8 mouse cellular contexts compared by ENCODE assay signal in the genomic region with DNA sequence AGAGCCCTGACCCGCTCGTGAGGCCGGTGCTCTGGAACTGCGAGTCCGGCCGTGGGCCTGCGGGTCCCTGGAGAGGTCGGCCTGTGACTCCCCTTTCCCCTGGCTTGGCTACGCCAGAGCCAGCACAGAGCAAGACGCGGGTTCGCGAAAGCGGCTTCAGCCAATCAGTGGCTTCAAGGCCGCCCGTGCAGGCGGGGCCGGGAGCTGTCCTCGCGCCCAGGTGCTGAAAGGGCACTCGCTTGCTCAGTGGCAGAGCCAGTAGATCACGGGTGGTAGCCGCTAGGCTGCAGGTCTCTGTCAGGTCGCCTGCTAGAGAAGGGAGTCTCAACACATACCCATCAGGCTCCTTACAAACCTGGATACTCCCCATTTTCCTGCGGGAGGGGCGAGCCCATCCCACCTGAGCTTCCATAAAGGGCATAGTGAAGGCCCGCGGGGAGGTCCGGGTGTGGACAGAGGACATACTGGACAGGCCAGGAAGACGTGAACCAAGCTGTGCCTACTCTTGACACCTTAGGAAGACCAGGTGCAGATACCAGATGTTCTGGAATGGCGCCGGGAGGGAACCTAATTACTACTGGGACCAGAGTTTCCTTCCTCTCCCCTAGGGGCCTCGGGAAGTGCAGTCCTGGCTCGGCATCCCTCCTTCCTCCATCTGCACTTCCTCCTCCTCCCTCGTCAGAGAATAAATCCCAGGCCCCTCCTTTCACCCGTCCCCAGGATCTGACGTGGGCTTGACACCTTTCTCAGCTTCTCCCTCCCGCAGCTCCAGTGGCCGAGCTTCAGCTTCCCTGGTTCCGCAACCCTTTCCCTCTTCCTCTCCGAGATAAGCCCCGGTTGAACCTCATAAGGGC. TPM values are rescaled to one million over a fixed set of nuclear protein-coding genes. Genes with fewer than 3 reads are reported as not detected.
A peak's percentile ranks its signal among the peaks of the same experiment; 100 is the strongest.
DNase-seq lines count a peak whose midpoint lies in the region; ATAC-seq and TF ChIP-seq lines count a peak whose summit lies in the region.

Gene Sez6l2 (plus strand): TSS at position 771 of the 854 bp plus-strand sequence.

- 0 out of 2 replicates have a peak within 1 kb of the TSS, but pooled peaks have one; percentile 22 for H3K9ac ChIP-seq in embryonic facial prominence, embryonic 11.5 days (replicated peaks; ENCODE audit: low read length)
- H3K9ac ChIP-seq in limb, embryonic 13.5 days: peak within 1 kb of the TSS; percentile 26
- peak within 1 kb of the TSS; percentile 71 for H3K9ac ChIP-seq in midbrain, embryonic 16.5 days (ENCODE audit: low read depth, low read length)

- ATAC-seq in embryonic facial prominence, embryonic 11.5 days (replicated peaks; ENCODE audit: insufficient number of reproducible peaks, low FRiP score, low TSS enrichment, low read depth): peak; percentile 91
- peak; percentile 88 for ATAC-seq in limb, embryonic 13.5 days (ENCODE audit: low FRiP score, low read depth)
- peak; percentile 93 for ATAC-seq in midbrain, embryonic 16.5 days

- WGBS in embryonic facial prominence, embryonic 11.5 days: under 1% methylated on average over 42 of the region's 42 CpGs
- WGBS in limb, embryonic 13.5 days: under 1% methylated on average over 42 of the region's 42 CpGs
- WGBS in midbrain, embryonic 16.5 days: under 1% methylated on average over 42 of the region's 42 CpGs
- 3% methylated on average over 42 of the region's 42 CpGs for WGBS in spleen, adult 2 months

- peak within 1 kb of the TSS; percentile 88 for H3K4me2 ChIP-seq in embryonic facial prominence, embryonic 11.5 days (ENCODE audit: low read depth, low read length)
- H3K4me2 ChIP-seq in limb, embryonic 13.5 days (replicated peaks): peak within 1 kb of the TSS; percentile 100
- H3K4me2 ChIP-seq in midbrain, embryonic 16.5 days (ENCODE audit: low read length): peak within 1 kb of the TSS; percentile 78

- H3K27ac ChIP-seq in embryonic facial prominence, embryonic 11.5 days (replicated peaks; ENCODE audit: low read depth, low read length): no peak within 1 kb of the TSS
- H3K27ac ChIP-seq in limb, embryonic 13.5 days: no peak within 1 kb of the TSS
- peak within 1 kb of the TSS; percentile 93 for H3K27ac ChIP-seq in midbrain, embryonic 16.5 days (ENCODE audit: low read length)
- H3K27ac ChIP-seq in spleen, adult 2 months (ENCODE audit: insufficient read depth, low read length): no peak within 1 kb of the TSS

- no peak for TF ChIP-seq POLR2A in spleen, adult 2 months (IDR thresholded peaks at IDR 0.05; ENCODE audit: low read depth, low read length)

- DNase-seq in 3T3-L1 (ENCODE audit: low read depth, low spot score): peak; percentile 64
- peak; percentile 95 for DNase-seq in adrenal gland, postnatal 25 days
- DNase-seq in embryonic facial prominence, embryonic 11.5 days (ENCODE audit: low spot score): peak; percentile 95
- peak; percentile 79 to 91 for DNase-seq in heart, adult 18-20 months
- peak; percentile 90 for DNase-seq in kidney, adult 18-20 months
- DNase-seq in spleen, adult 2 months (ENCODE audit: low read depth in 1 of 2, low spot score in 2 of 2): peak; percentile 45 to 79

- H3K4me1 ChIP-seq in embryonic facial prominence, embryonic 11.5 days (ENCODE audit: control insufficient read depth, insufficient read depth, low read length): peaks cover 2% of the 10 kb centered on the region; the same call in 1 of the 2 replicates
- H3K4me1 ChIP-seq in limb, embryonic 13.5 days: peaks cover 26% of the 10 kb centered on the region
- peaks cover 43% of the 10 kb centered on the region for H3K4me1 ChIP-seq in midbrain, embryonic 16.5 days (ENCODE audit: control insufficient read depth, insufficient read depth, low read length)
- peaks cover 7% of the 10 kb centered on the region; the same call in 1 of the 2 replicates for H3K4me1 ChIP-seq in spleen, adult 2 months (ENCODE audit: control insufficient read depth, insufficient read depth, insufficient read length)

- H3K36me3 ChIP-seq in embryonic facial prominence, embryonic 11.5 days (replicated peaks; ENCODE audit: control insufficient read depth, insufficient read depth, low read depth, low read length): no peaks in the 10 kb centered on the region
- peaks cover 3% of the 10 kb centered on the region for H3K36me3 ChIP-seq in limb, embryonic 13.5 days
- H3K36me3 ChIP-seq in midbrain, embryonic 16.5 days (ENCODE audit: control insufficient read depth, insufficient read depth, low read length): peaks cover 8% of the 10 kb centered on the region
- peaks cover 4% of the 10 kb centered on the region for H3K36me3 ChIP-seq in spleen, adult 2 months (ENCODE audit: control insufficient read depth, insufficient read depth, low read length)

- peaks cover 13% of the 10 kb centered on the region for H3K27me3 ChIP-seq in embryonic facial prominence, embryonic 11.5 days (ENCODE audit: control insufficient read depth, insufficient read depth, low read length)
- peaks cover 47% of the 10 kb centered on the region for H3K27me3 ChIP-seq in limb, embryonic 13.5 days
- no peaks in the 10 kb centered on the region for H3K27me3 ChIP-seq in midbrain, embryonic 16.5 days (ENCODE audit: control insufficient read depth, insufficient read depth, low read depth, low read length)
- peaks cover 7% of the 10 kb centered on the region; the same call in 1 of the 2 replicates for H3K27me3 ChIP-seq in spleen, adult 2 months (ENCODE audit: control insufficient read depth, insufficient read depth, low read length)

- no peaks in the 10 kb centered on the region for H3K9me3 ChIP-seq in embryonic facial prominence, embryonic 11.5 days (replicated peaks; ENCODE audit: control insufficient read depth, low read length)
- no peaks in the 10 kb centered on the region for H3K9me3 ChIP-seq in limb, embryonic 13.5 days
- no peaks in the 10 kb centered on the region for H3K9me3 ChIP-seq in midbrain, embryonic 16.5 days (replicated peaks; ENCODE audit: control insufficient read depth, low read length, poor library complexity, severe bottlenecking)

- H3K4me3 ChIP-seq in embryonic facial prominence, embryonic 11.5 days (ENCODE audit: low read depth, low read length): peak within 1 kb of the TSS; percentile 32
- peak within 1 kb of the TSS; percentile 51 for H3K4me3 ChIP-seq in limb, embryonic 13.5 days
- peak within 1 kb of the TSS; percentile 56 for H3K4me3 ChIP-seq in midbrain, embryonic 16.5 days (ENCODE audit: low read depth, low read length)
- H3K4me3 ChIP-seq in spleen, adult 2 months (ENCODE audit: extremely low read depth, insufficient read depth, insufficient read length): peak within 1 kb of the TSS; percentile 44; the same call in 1 of the 2 replicates

- no peak for TF ChIP-seq CTCF in spleen, adult 2 months (IDR thresholded peaks at IDR 0.05; ENCODE audit: extremely low read depth, insufficient read depth, insufficient read length, insufficient replicate concordance)

RNA-seq across cellular contexts. Expression of gene Sez6l2, which starts in this region (rescaled TPM):
- 91.1 and 128 TPM in 2 replicates for total RNA-seq in adrenal gland, postnatal 25 days (2021)
- 1.2 and 3.2 TPM in 2 replicates for polyA plus RNA-seq in embryonic facial prominence, embryonic 11.5 days (2014; fragmentation: Nextera tagmentation; extraction: Ambion mirVana)
- total RNA-seq in heart, adult 18-20 months (2021): 1 to 10 TPM; 5.5 to 6.2 TPM
- polyA plus RNA-seq in limb, embryonic 13.5 days (2015; fragmentation: Nextera tagmentation; extraction: Ambion mirVana): 0.33 and 0.66 TPM in 2 replicates
- polyA plus RNA-seq in midbrain, embryonic 16.5 days (2015; fragmentation: Nextera tagmentation; extraction: Ambion mirVana): 44.6 and 50.2 TPM in 2 replicates
- polyA plus RNA-seq in spleen, adult 2 months (2012; rRNA removed): 2.4 and 2.9 TPM in 2 replicates

Comparison
In these comparisons a context has a peak if more than half of its experiments do, and no peak if none do; other contexts are left out.
1. RNA of gene Sez6l2 (total RNA-seq): 91.1 to 128 TPM in adrenal gland, postnatal 25 days; 5.5 to 6.2 TPM in heart, adult 18-20 months; every median in the first group is over 10 times any median in the second.
2. RNA of gene Sez6l2 (polyA plus RNA-seq): 44.6 to 50.2 TPM in midbrain, embryonic 16.5 days; 2.4 to 2.9 TPM in spleen, adult 2 months, 1.2 to 3.2 TPM in embryonic facial prominence, embryonic 11.5 days and 0.33 to 0.66 TPM in limb, embryonic 13.5 days; every median in the first group is over 10 times any median in the second.
3. Peak in ATAC-seq, H3K4me3 ChIP-seq, H3K9ac ChIP-seq and H3K4me2 ChIP-seq in limb, embryonic 13.5 days; RNA of the gene not detected or under 1 TPM.
4. Peak in every context shown above with its lines, with median percentiles within 50 percentile points of each other: DNase-seq, ATAC-seq, H3K4me2 ChIP-seq, H3K4me3 ChIP-seq and H3K9ac ChIP-seq.